Mouse (Mus musculus) spleen, postnatal 0 days (tissue): ENCODE measurements around the gene Vmn2r12. TPM values are rescaled to one million over a fixed set of nuclear protein-coding genes. Genes with fewer than 3 reads are reported as not detected.

Experiments used
- polyA plus RNA-seq: library from polyadenylated mRNA; unstranded; fragments of >200 nt; fragmentation: Nextera tagmentation; extraction: Ambion mirVana; gene quantifications from 2 replicates; pipeline ENCODE4 v1.2.1, GENCODE M21; 2015

Gene Vmn2r12
- polyA plus RNA-seq = not detected in 2 replicates

DNA sequence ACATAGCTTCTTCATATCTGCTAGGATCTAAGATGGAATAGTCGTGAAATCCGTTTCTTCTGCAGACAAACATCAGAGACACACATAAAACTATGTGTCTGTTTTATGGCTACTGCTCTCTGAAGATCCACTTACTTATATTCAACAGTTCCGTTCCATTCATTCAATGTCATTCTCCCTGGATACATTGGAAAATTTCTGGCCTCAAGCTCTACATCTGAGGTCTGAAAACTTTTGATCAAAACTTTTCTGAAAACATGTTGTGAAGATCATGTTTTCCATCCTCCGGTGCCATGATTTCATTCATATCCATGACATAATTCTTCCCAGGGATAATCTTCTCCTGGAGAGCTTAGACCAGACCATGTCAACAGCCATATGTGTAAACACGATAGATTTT is at the start of gene Vmn2r12:
Gene Vmn2r12, minus strand, starts transcription at position 101 of the 400 bp plus-strand sequence.

DNA sequence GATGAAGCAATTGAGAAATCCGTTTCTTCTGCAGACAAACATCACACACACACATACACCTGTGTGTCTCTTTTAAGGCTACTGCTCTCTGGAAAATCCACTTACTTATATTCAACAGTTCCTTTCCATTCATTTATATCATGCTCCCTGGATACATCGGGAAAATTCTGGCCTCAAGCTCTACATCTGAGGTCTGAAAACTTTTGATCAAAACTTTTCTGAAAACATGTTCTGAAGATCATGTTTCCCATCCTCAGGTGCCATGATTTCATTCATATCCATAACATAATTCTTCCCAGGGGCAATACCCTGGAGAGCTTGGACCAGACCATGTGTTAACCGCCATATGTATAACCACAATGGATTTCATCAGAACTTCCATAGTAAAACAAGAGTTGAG is 38.3 kb downstream of the Vmn2r12 start, which contains the start of gene Vmn2r11:
Gene Vmn2r11, minus strand, starts transcription at position 101 of the 400 bp plus-strand sequence.

Other genes starting within 250 kb of the Vmn2r12 start
- gene Vmn2r9, start 245.3 kb downstream of the Vmn2r12 start, polyA plus RNA-seq = not detected in 2 replicates
- gene Vmn2r10, start 91.4 kb downstream of the Vmn2r12 start, polyA plus RNA-seq = not detected in 2 replicates
- gene Vmn2r11, start 38.4 kb downstream of the Vmn2r12 start, polyA plus RNA-seq = not detected in 2 replicates
- gene Vmn2r13, start 94.2 kb upstream of the Vmn2r12 start, polyA plus RNA-seq = not detected in 2 replicates
- not detected in 2 replicates for gene Vmn2r14, start 126.8 kb upstream of the Vmn2r12 start, polyA plus RNA-seq
- not detected in 2 replicates for gene Vmn2r15, start 199.7 kb upstream of the Vmn2r12 start, polyA plus RNA-seq
- gene Vmn2r16, start 232.2 kb upstream of the Vmn2r12 start, polyA plus RNA-seq = not detected in 2 replicates